Comparison of ENCODE assay signal across 8 mouse cellular contexts in the genomic region with DNA sequence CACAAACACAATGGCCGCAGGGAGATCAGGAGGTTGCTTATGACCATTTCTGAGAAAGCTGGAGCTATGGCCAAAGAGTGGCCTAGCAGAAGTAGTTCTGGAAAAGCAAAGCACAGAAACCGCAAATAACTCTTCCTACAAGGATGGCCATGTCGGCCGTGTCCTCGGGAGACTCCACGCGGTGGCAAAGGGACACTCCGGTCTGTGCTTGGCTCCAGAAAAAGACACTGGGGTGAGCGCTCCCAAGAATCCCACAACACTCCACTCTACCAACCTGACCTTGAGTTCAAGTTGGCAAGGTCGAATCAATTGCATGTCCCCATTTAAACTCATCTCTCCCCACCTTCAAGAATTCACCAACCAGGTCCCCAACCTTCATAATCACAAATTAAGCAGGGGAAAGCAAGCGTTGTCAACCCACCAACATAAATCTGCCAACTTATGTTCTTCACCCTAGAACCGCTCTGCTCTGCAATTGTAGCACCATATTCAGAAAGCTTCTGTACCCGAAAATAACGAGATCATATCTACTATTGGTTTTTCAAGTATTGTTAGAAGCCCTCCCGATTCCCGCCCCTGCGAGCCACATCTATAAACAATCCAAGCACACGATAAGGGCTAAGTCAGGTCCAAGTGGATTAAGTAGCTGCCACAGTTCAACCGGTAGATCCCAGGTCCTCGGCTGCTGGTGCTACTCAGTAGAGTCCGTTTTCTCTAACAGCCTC. TPM values are rescaled to one million over a fixed set of nuclear protein-coding genes. Genes with fewer than 3 reads are reported as not detected.
DNase-seq lines count a peak whose midpoint lies in the region; ATAC-seq and TF ChIP-seq lines count a peak whose summit lies in the region.

No protein-coding gene starts in this region.

- H3K27me3 ChIP-seq in kidney, postnatal 0 days (ENCODE audit: insufficient read depth, low read length) = no peaks in the 10 kb centered on the region
- no peaks in the 10 kb centered on the region for H3K27me3 ChIP-seq in forebrain, embryonic 14.5 days (replicated peaks; ENCODE audit: control insufficient read depth, insufficient read depth, low read length)
- H3K27me3 ChIP-seq in midbrain, embryonic 12.5 days = no peaks in the 10 kb centered on the region

- peaks cover 19% of the 10 kb centered on the region for H3K4me1 ChIP-seq in kidney, postnatal 0 days (replicated peaks; ENCODE audit: insufficient read depth, low read length)
- H3K4me1 ChIP-seq in forebrain, embryonic 14.5 days (ENCODE audit: control insufficient read depth, insufficient read depth, low read length) = peaks cover 28% of the 10 kb centered on the region
- H3K4me1 ChIP-seq in midbrain, embryonic 12.5 days = peaks cover 31% of the 10 kb centered on the region

- peak overlapping the region; percentile 78 for H3K4me3 ChIP-seq in kidney, postnatal 0 days (replicated peaks; ENCODE audit: low read depth, low read length)
- H3K4me3 ChIP-seq in forebrain, embryonic 14.5 days (ENCODE audit: low read depth, low read length) = peak overlapping the region; percentile 89
- H3K4me3 ChIP-seq in midbrain, embryonic 12.5 days = peak overlapping the region; percentile 90

- peak; percentile 46 for DNase-seq in kidney, postnatal 0 days (ENCODE audit: low spot score)
- no peak for DNase-seq in kidney, adult 18-20 months
- DNase-seq in adrenal gland, postnatal 10 days = peak; percentile 47
- DNase-seq in forebrain, embryonic 14.5 days (ENCODE audit: low spot score) = no peak
- peak; percentile 49 for DNase-seq in induced T-regulatory cell, adult 2 months (ENCODE audit: low read depth)
- DNase-seq in thymus, postnatal 14 days = no peak

- H3K4me2 ChIP-seq in kidney, postnatal 0 days (ENCODE audit: low read length) = peak overlapping the region; percentile 97
- peak overlapping the region; percentile 96 for H3K4me2 ChIP-seq in forebrain, embryonic 14.5 days (ENCODE audit: low read length)
- peak overlapping the region; percentile 98 for H3K4me2 ChIP-seq in midbrain, embryonic 12.5 days (replicated peaks)

- peak; percentile 23; the same call in 1 of the 2 replicates for TF ChIP-seq CTCF in kidney, postnatal 0 days (IDR thresholded peaks at IDR 0.05; ENCODE audit: low read depth)

- ATAC-seq in kidney, postnatal 0 days (replicated peaks; ENCODE audit: low FRiP score, low read depth) = 0 out of 2 replicates have a peak, but pooled peaks have one; percentile 4
- ATAC-seq in forebrain, embryonic 14.5 days = no peak
- ATAC-seq in midbrain, embryonic 12.5 days (ENCODE audit: low FRiP score, low read depth) = no peak
- no peak; the same call in 1 of the 2 replicates for ATAC-seq in megakaryocyte-erythroid progenitor cell, adult 5-6 weeks (replicated peaks; ENCODE audit: low FRiP score, low TSS enrichment, poor library complexity, severe bottlenecking)

- H3K27ac ChIP-seq in kidney, postnatal 0 days = peak overlapping the region; percentile 94
- peak overlapping the region; percentile 92; the same call in 1 of the 2 replicates for H3K27ac ChIP-seq in forebrain, embryonic 14.5 days (ENCODE audit: low read depth, low read length)
- H3K27ac ChIP-seq in midbrain, embryonic 12.5 days (replicated peaks) = peak overlapping the region; percentile 89; the same call in 1 of the 2 replicates

- H3K9ac ChIP-seq in kidney, postnatal 0 days (ENCODE audit: low read depth, low read length) = peak overlapping the region; percentile 86
- peak overlapping the region; percentile 90 for H3K9ac ChIP-seq in forebrain, embryonic 14.5 days (ENCODE audit: low read length)
- peak overlapping the region; percentile 91 for H3K9ac ChIP-seq in midbrain, embryonic 12.5 days (replicated peaks)

- 12% methylated on average over 21 of the region's 21 CpGs for WGBS in kidney, postnatal 0 days
- WGBS in forebrain, embryonic 14.5 days = 6% methylated on average over 21 of the region's 21 CpGs
- WGBS in midbrain, embryonic 12.5 days = 11% methylated on average over 21 of the region's 21 CpGs

- H3K9me3 ChIP-seq in kidney, postnatal 0 days (replicated peaks; ENCODE audit: low read length) = no peaks in the 10 kb centered on the region
- no peaks in the 10 kb centered on the region for H3K9me3 ChIP-seq in forebrain, embryonic 14.5 days (replicated peaks; ENCODE audit: control insufficient read depth, low read length)
- no peaks in the 10 kb centered on the region for H3K9me3 ChIP-seq in midbrain, embryonic 12.5 days

- no peaks in the 10 kb centered on the region for H3K36me3 ChIP-seq in kidney, postnatal 0 days (ENCODE audit: insufficient read depth, low read length)
- no peaks in the 10 kb centered on the region for H3K36me3 ChIP-seq in forebrain, embryonic 14.5 days (ENCODE audit: control insufficient read depth, insufficient read depth, low read length)
- no peaks in the 10 kb centered on the region for H3K36me3 ChIP-seq in midbrain, embryonic 12.5 days

RNA-seq across cellular contexts. Expression of a gene that starts 1.4 kb away (rescaled TPM):
- polyA plus RNA-seq in kidney, postnatal 0 days (2015; fragmentation: Nextera tagmentation; extraction: Ambion mirVana) = 5.8 and 7.2 TPM in 2 replicates
- total RNA-seq in adrenal gland, postnatal 10 days (2021) = 1 to 10 TPM; 4.8 to 7.1 TPM
- polyA plus RNA-seq in forebrain, embryonic 14.5 days (2014; fragmentation: Nextera tagmentation; extraction: Ambion mirVana) = 7.2 and 8.6 TPM in 2 replicates
- 15.1 and 15.8 TPM in 2 replicates for polyA plus RNA-seq in midbrain, embryonic 12.5 days (2016; fragmentation: Nextera tagmentation; extraction: Ambion mirVana)
- total RNA-seq in megakaryocyte-erythroid progenitor cell, adult 5-6 weeks (2014; fragmentation: Nextera tagmentation) = 30.5 and 32.9 TPM in 2 replicates
- total RNA-seq in megakaryocyte-erythroid progenitor cell, adult 5-6 weeks (2017) = 55.8 and 63.7 TPM in 2 replicates

RNA-seq across cellular contexts. Expression of a gene that starts 16.8 kb away (rescaled TPM):
- 11.1 and 11.4 TPM in 2 replicates for polyA plus RNA-seq in kidney, postnatal 0 days (2015; fragmentation: Nextera tagmentation; extraction: Ambion mirVana)
- total RNA-seq in adrenal gland, postnatal 10 days (2021) = 10 to 100 TPM in 1 of 2 experiments, 1 to 10 TPM in 1; 8.6 to 11.7 TPM
- 34.9 and 35.5 TPM in 2 replicates for polyA plus RNA-seq in forebrain, embryonic 14.5 days (2014; fragmentation: Nextera tagmentation; extraction: Ambion mirVana)
- polyA plus RNA-seq in midbrain, embryonic 12.5 days (2016; fragmentation: Nextera tagmentation; extraction: Ambion mirVana) = 15.5 and 18.6 TPM in 2 replicates
- total RNA-seq in megakaryocyte-erythroid progenitor cell, adult 5-6 weeks (2014; fragmentation: Nextera tagmentation) = 18.1 and 25.6 TPM in 2 replicates
- 17.7 and 32.4 TPM in 2 replicates for total RNA-seq in megakaryocyte-erythroid progenitor cell, adult 5-6 weeks (2017)

RNA-seq across cellular contexts. Expression of a gene that starts 44.7 kb away (rescaled TPM):
- 9.1 and 9.5 TPM in 2 replicates for polyA plus RNA-seq in kidney, postnatal 0 days (2015; fragmentation: Nextera tagmentation; extraction: Ambion mirVana)
- total RNA-seq in adrenal gland, postnatal 10 days (2021) = 1 to 10 TPM; 7.6 to 8.6 TPM
- polyA plus RNA-seq in forebrain, embryonic 14.5 days (2014; fragmentation: Nextera tagmentation; extraction: Ambion mirVana) = 11.2 and 12.6 TPM in 2 replicates
- 27.8 and 29.5 TPM in 2 replicates for polyA plus RNA-seq in midbrain, embryonic 12.5 days (2016; fragmentation: Nextera tagmentation; extraction: Ambion mirVana)
- 41.0 and 44.7 TPM in 2 replicates for total RNA-seq in megakaryocyte-erythroid progenitor cell, adult 5-6 weeks (2014; fragmentation: Nextera tagmentation)
- 34.1 and 40.5 TPM in 2 replicates for total RNA-seq in megakaryocyte-erythroid progenitor cell, adult 5-6 weeks (2017)

RNA-seq across cellular contexts. Expression of a gene that starts 49.4 kb away (rescaled TPM):
- polyA plus RNA-seq in kidney, postnatal 0 days (2015; fragmentation: Nextera tagmentation; extraction: Ambion mirVana) = 7.9 and 9.3 TPM in 2 replicates
- total RNA-seq in adrenal gland, postnatal 10 days (2021) = 10 to 100 TPM; 12.6 to 12.8 TPM
- polyA plus RNA-seq in forebrain, embryonic 14.5 days (2014; fragmentation: Nextera tagmentation; extraction: Ambion mirVana) = 8.4 and 12.8 TPM in 2 replicates
- 22.8 and 22.9 TPM in 2 replicates for polyA plus RNA-seq in midbrain, embryonic 12.5 days (2016; fragmentation: Nextera tagmentation; extraction: Ambion mirVana)
- 21.0 and 31.4 TPM in 2 replicates for total RNA-seq in megakaryocyte-erythroid progenitor cell, adult 5-6 weeks (2014; fragmentation: Nextera tagmentation)
- total RNA-seq in megakaryocyte-erythroid progenitor cell, adult 5-6 weeks (2017) = 26.5 and 36.0 TPM in 2 replicates

Comparison
In these comparisons a context has a peak if more than half of its experiments do, and no peak if none do; other contexts are left out.
1. DNase-seq: peak in kidney, postnatal 0 days (single experiment), adrenal gland, postnatal 10 days (single experiment) and induced T-regulatory cell, adult 2 months (single experiment); none in kidney, adult 18-20 months (single experiment), forebrain, embryonic 14.5 days (single experiment) and thymus, postnatal 14 days (single experiment).
2. Peak in every context shown above with its lines, with median percentiles within 50 percentile points of each other: H3K27ac ChIP-seq, H3K4me2 ChIP-seq, H3K4me3 ChIP-seq and H3K9ac ChIP-seq.